Mouse (Mus musculus) NIH3T3 (cell line): ENCODE results near the gene Atp9a.

Experiments used
- DNase-seq: peaks from one replicate; pipeline ENCODE4 v3.0.0-alpha.2; 2012; ENCODE audit warnings: low read depth

Atp9a gene

DNA sequence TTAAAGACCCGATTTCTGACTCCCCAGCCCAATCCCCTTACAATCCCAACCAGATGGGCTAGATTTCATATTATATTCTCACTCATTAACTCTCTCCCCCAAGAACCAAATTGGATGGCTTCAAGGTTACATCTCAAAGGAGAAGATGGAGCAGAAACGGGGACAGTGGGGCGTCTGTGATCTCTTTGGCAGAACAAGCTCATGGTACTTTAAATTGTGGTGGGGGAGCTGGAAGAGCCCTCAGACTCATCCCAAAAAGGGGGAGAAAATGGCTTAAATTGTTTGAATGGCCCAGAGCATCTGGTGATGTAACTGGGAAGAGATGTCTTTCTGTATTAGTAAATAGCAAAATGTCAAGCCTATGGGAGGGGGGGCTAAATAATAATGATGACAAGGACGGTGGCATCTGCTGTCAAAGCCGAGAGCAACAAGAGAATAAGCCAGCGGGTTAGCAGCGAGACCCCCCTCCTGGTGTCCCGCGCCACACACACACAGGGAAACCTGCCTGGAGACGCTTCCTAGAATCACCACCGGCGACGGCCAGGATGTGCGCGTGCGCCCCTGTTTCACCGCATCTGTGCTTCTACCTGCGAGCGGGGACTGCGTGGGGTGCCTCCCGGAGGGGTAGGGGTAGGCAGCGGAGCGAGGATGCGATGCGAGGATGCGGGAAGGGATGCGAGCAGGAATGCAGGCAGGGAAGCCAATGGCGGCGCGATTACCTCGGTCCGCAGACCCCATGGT lies 141.3 kb downstream of the Atp9a start:
- DNase-seq: no peak

DNA sequence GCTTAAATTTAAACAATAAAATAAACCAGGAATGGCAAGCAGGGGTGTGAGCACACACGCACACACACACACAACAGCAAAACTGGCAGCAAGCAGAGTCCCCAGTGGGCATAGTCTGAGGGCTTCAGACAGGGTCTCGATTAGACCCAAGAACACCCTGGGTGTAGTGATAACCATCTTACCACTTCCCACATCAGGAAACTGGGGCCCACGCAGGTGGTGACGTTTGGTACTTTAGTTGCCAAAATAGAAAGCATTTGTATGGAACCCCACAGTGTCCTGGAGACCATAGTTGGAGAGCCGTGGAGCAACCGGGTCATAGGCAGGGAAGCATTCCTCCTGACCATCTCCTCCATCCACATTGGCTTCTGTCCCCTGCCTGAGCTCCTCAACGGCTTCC lies 146.5 kb downstream of the Atp9a start:
- no peak for DNase-seq

DNA sequence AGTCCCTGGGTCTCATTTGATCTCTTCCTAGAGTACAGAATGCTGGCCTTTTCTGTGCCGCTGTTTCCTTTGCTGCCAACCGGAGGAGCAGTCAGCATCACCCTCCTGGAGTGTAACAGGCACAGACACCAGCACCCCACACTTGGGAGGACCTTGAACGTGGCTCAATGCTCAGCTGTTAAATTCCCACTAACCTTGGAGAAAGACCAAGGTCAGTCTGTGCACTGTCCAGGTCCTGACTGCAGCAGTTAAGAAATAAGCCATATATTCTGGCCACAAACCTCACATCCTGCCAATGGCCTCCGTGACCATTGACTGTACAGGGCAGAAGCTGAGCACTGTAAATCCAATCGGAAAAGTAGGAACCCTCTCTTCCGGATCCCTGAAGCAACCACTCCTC lies 148.5 kb downstream of the Atp9a start:
- DNase-seq: no peak

DNA sequence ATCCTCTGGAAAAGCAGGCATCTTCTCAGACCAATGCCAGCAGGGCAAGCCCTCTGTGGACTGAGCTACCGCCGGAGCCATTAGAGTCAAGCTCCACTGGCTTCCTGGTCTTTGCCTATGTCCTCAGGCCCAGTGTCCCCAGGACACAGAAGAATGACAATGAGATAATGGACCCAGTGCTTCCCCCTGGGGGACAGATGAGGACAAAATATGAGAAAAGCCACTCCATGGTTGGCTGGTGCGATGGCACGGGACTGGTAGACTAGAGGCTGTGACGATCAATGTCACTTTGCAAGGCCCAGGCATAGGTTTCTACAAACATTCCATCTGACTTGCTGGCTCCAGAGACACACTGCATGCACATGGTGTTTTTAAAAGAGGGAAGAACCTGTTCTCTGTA lies 149.2 kb downstream of the Atp9a start:
- DNase-seq: no peak

- no peak for DNase-seq
Observed at GRCm38 (mm10) chr2:168591076-168591475, 151.1 kb downstream of the Atp9a start.

- no peak for DNase-seq
Observed at GRCm38 (mm10) chr2:168590556-168590955, 151.7 kb downstream of the Atp9a start.

GRCm38 (mm10) chr2:168590168-168590551 lies 152.0 kb downstream of the Atp9a start:
- no peak for DNase-seq

GRCm38 (mm10) chr2:168589368-168590167 lies 152.6 kb downstream of the Atp9a start:
- DNase-seq: no peak

DNA sequence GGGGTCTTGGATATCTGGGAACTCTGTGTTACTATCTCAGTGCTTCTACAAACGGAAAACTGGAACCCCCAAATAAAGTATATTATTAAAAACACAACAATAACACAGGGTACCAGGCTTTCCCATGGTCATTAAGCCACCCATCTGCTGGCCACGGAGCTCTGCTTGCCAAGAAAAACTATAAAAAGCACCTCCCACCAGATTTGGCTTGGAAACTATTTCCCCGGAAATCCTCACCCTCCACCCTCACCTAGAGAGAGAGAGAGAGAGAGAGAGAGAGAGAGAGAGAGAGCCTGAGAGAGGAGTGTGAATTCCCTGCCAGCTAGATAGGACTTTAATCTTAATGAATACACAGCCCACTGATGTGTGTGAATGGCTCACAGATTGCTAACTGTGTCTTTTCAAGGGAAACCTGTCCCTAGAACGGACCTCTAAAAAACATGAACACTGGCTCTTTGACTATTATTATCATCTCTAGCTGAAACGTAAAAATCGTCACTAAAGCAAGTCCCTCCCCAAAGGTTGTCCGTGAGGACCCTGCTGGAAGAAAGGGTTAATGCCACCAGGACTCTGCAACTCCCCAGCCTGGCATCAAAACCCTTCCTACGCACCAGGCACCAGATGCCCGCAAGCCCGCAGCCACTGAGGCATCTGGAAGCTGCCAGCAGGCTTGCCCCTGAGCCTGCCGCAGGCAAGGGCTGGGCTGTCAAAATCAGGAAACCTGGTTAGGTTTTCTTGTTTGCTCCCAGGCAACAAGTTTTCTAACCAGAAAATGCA lies 153.4 kb downstream of the Atp9a start:
- no peak for DNase-seq

GRCm38 (mm10) chr2:168587159-168587558 lies 155.1 kb downstream of the Atp9a start:
- peak; percentile 51 for DNase-seq

DNA sequence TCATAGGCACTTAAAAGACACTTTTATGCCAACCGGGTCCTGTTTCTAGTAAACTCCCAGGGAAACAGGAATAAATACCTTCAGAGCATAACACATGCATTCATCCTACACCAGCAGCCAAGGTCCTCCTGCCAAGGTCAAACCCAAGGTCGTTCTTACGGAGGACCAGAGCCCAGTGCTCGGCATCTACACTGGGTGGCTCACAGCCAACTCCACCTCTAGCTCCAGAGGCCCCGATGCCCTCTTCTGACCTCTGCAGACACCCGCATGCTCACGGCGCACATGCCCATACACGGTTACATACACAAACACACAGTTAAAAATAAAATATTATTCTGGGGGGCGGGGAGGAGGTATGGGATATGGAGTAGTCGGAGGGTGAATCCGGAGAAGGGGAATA lies 155.7 kb downstream of the Atp9a start:
- DNase-seq: no peak

DNA sequence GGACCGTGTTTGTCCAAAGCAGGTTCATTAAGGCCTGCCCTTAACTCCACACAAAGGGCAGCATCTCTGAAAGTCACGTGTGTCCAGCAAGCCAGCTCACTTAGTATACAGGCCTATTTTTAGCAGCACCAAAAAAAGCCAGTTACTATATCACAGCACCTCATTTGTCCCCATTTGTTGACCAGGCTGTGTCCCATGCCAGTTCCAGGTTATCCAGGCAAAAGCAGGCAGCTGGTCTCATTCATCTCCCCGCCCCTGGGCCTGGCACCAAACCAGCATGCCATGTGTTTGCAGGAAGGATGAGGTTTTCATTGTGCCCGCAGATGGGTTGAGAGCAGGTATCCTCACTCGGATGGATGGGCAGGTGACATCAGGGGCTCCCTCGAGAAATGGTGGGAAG lies 157.4 kb downstream of the Atp9a start:
- no peak for DNase-seq
